ENCODE assay signal across 7 mouse cellular contexts in genomic region chr4:47091493-47092386, GRCm38 (mm10). TPM values are rescaled to one million over a fixed set of nuclear protein-coding genes. Genes with fewer than 3 reads are reported as not detected.
DNase-seq lines count a peak whose midpoint lies in the region; ATAC-seq and TF ChIP-seq lines count a peak whose summit lies in the region.

Gene Galnt12, plus strand, starts transcription at chr4:47091909.

- peak within 1 kb of the TSS; percentile 73 for H3K4me3 ChIP-seq in midbrain, embryonic 15.5 days
- H3K4me3 ChIP-seq in stomach, postnatal 0 days (ENCODE audit: low read depth, low read length) = peak within 1 kb of the TSS; percentile 69

- WGBS in midbrain, embryonic 15.5 days = 1% methylated on average over 65 of the region's 74 CpGs
- 2% methylated on average over 68 of the region's 74 CpGs for WGBS in stomach, postnatal 0 days

- no peak for TF ChIP-seq EP300 in stomach, postnatal 0 days (optimal IDR thresholded peaks at IDR 0.05)

- H3K4me2 ChIP-seq in midbrain, embryonic 15.5 days = peak within 1 kb of the TSS; percentile 99
- H3K4me2 ChIP-seq in stomach, postnatal 0 days (replicated peaks; ENCODE audit: low read depth) = peak within 1 kb of the TSS; percentile 99

- no peak for TF ChIP-seq CTCF in stomach, postnatal 0 days (IDR thresholded peaks at IDR 0.05; ENCODE audit: low read depth)

- no peak within 1 kb of the TSS for H3K27ac ChIP-seq in midbrain, embryonic 15.5 days
- H3K27ac ChIP-seq in stomach, postnatal 0 days (replicated peaks) = peak within 1 kb of the TSS; percentile 75

- H3K4me1 ChIP-seq in midbrain, embryonic 15.5 days = peaks cover 21% of the 10 kb centered on the region
- H3K4me1 ChIP-seq in stomach, postnatal 0 days (replicated peaks; ENCODE audit: control insufficient read depth, insufficient read depth) = no peaks in the 10 kb centered on the region

- peak; percentile 85 for DNase-seq in A20 (ENCODE audit: low read depth, low spot score)
- DNase-seq in CD4-positive helper T cell, adult 2 months (ENCODE audit: low read depth, low spot score) = peak; percentile 79
- DNase-seq in embryo, embryonic 10 days (ENCODE audit: low spot score) = peak; percentile 66
- DNase-seq in heart, postnatal 14 days = peak; percentile 23 to 25
- DNase-seq in left cerebral cortex, postnatal 4 days = peak; percentile 18
- DNase-seq in stomach, postnatal 0 days (ENCODE audit: low spot score) = peak; percentile 84

- H3K9ac ChIP-seq in midbrain, embryonic 15.5 days = peak within 1 kb of the TSS; percentile 73
- H3K9ac ChIP-seq in stomach, postnatal 0 days (ENCODE audit: low read length) = peak within 1 kb of the TSS; percentile 67

- H3K27me3 ChIP-seq in midbrain, embryonic 15.5 days (replicated peaks) = peaks cover 24% of the 10 kb centered on the region
- H3K27me3 ChIP-seq in stomach, postnatal 0 days (ENCODE audit: control insufficient read depth, insufficient read depth, low read length) = no peaks in the 10 kb centered on the region

- no peaks in the 10 kb centered on the region for H3K36me3 ChIP-seq in midbrain, embryonic 15.5 days (replicated peaks)
- no peaks in the 10 kb centered on the region for H3K36me3 ChIP-seq in stomach, postnatal 0 days (ENCODE audit: control insufficient read depth, insufficient read depth, low read length)

- H3K9me3 ChIP-seq in midbrain, embryonic 15.5 days = no peaks in the 10 kb centered on the region
- H3K9me3 ChIP-seq in stomach, postnatal 0 days (ENCODE audit: control insufficient read depth, low read length) = no peaks in the 10 kb centered on the region

- peak; percentile 80 for ATAC-seq in midbrain, embryonic 15.5 days (replicated peaks)
- ATAC-seq in stomach, postnatal 0 days (ENCODE audit: low FRiP score, low TSS enrichment) = peak; percentile 73

- intact Hi-C loops in heart, postnatal 14 days (cut with DNase I) = no loop called here
- intact Hi-C loops in left cerebral cortex, postnatal 4 days (cut with DNase I) = no loop called here

RNA-seq across cellular contexts. Expression of gene Galnt12, which starts in this region (rescaled TPM):
- total RNA-seq in heart, postnatal 14 days (2021) = under 1 TPM; 0.57 to 0.73 TPM
- 1 to 10 TPM; 1.0 to 1.3 TPM for total RNA-seq in left cerebral cortex, postnatal 4 days (2021)
- 1.8 and 2.9 TPM in 2 replicates for polyA plus RNA-seq in midbrain, embryonic 15.5 days (2015; fragmentation: Nextera tagmentation; extraction: Ambion mirVana)
- 57.9 and 59.9 TPM in 2 replicates for polyA plus RNA-seq in stomach, postnatal 0 days (2015; fragmentation: Nextera tagmentation; extraction: Ambion mirVana)

Comparison
In these comparisons a context has a peak if more than half of its experiments do, and no peak if none do; other contexts are left out.
1. RNA of gene Galnt12 (polyA plus RNA-seq): 57.9 to 59.9 TPM in stomach, postnatal 0 days; 1.8 to 2.9 TPM in midbrain, embryonic 15.5 days; every median in the first group is over 10 times any median in the second.
2. Peak in DNase-seq in heart, postnatal 14 days; RNA of the gene not detected or under 1 TPM.
3. DNase-seq: peak in every context shown above with its lines; median percentile 85 in A20; 84 in stomach, postnatal 0 days; 79 in CD4-positive helper T cell, adult 2 months; 66 in embryo, embryonic 10 days; 24 in heart, postnatal 14 days; 18 in left cerebral cortex, postnatal 4 days.